Mouse (Mus musculus): ENCODE data around the gene Asrgl1. TPM values are rescaled to one million over a fixed set of nuclear protein-coding genes. Genes with fewer than 3 reads are reported as not detected.
A peak's percentile ranks its signal among the peaks of the same experiment; 100 is the strongest.

Gene Asrgl1
- polyA plus RNA-seq, 1 experiment from 2014 or later: 13.6 TPM

GRCm38 (mm10) chr19:9065621-9066561 is 69.5 kb downstream of the Asrgl1 start:
- Histone ChIP-seq H3K9ac (replicated peaks) (no peak overlapping the region), H3K27ac (peak overlapping the region; percentile 44; the same call in 1 of the 2 replicates), H3K36me3 (no peaks in the 10 kb centered on the region), H3K4me3 (replicated peaks) (no peak overlapping the region), H3K4me1 (replicated peaks) (peaks cover 20% of the 10 kb centered on the region), H3K27me3 (no peaks in the 10 kb centered on the region), H3K9me3 (no peaks in the 10 kb centered on the region), H3K4me2 (replicated peaks) (no peak overlapping the region)
- 68% methylated on average over 9 of the region's 9 CpGs for whole genome bisulfite sequencing
- peak; percentile 87 for ATAC-seq

- no peaks in the 10 kb centered on the region for H3K36me3 ChIP-seq
- H3K9ac ChIP-seq (replicated peaks): no peak overlapping the region
- WGBS: 88% methylated on average over 3 of the region's 3 CpGs
- no peak overlapping the region for H3K27ac ChIP-seq
- no peak overlapping the region for H3K4me2 ChIP-seq (replicated peaks)
- peaks cover 12% of the 10 kb centered on the region for H3K4me1 ChIP-seq (replicated peaks)
- no peaks in the 10 kb centered on the region for H3K27me3 ChIP-seq
- ATAC-seq: no peak
- H3K4me3 ChIP-seq (replicated peaks): no peak overlapping the region
- H3K9me3 ChIP-seq: no peaks in the 10 kb centered on the region
These were observed 71.6 kb downstream of the Asrgl1 start for GRCm38 (mm10) chr19:9063831-9064230.

GRCm38 (mm10) chr19:9062822-9063221 is 72.6 kb downstream of the Asrgl1 start:
- ATAC-seq: no peak
- no peak overlapping the region for H3K9ac ChIP-seq (replicated peaks)
- 89% methylated on average over 2 of the region's 2 CpGs for WGBS
- H3K4me3 ChIP-seq (replicated peaks): no peak overlapping the region
- no peak overlapping the region for H3K27ac ChIP-seq
- no peak overlapping the region for H3K4me2 ChIP-seq (replicated peaks)
- peaks cover 12% of the 10 kb centered on the region for H3K4me1 ChIP-seq (replicated peaks)
- H3K27me3 ChIP-seq: no peaks in the 10 kb centered on the region
- no peaks in the 10 kb centered on the region for H3K36me3 ChIP-seq
- H3K9me3 ChIP-seq: no peaks in the 10 kb centered on the region

GRCm38 (mm10) chr19:9061221-9061893 is 74.1 kb downstream of the Asrgl1 start:
- no peak for ATAC-seq
- no peak overlapping the region for H3K4me2 ChIP-seq (replicated peaks)
- no peaks in the 10 kb centered on the region for H3K27me3 ChIP-seq
- no peaks in the 10 kb centered on the region for H3K36me3 ChIP-seq
- H3K27ac ChIP-seq: no peak overlapping the region
- H3K4me1 ChIP-seq (replicated peaks): peaks cover 9% of the 10 kb centered on the region
- H3K9me3 ChIP-seq: no peaks in the 10 kb centered on the region
- 85% methylated on average over 8 of the region's 8 CpGs for WGBS
- H3K4me3 ChIP-seq (replicated peaks): no peak overlapping the region
- H3K9ac ChIP-seq (replicated peaks): no peak overlapping the region

GRCm38 (mm10) chr19:9060103-9060502 is 75.3 kb downstream of the Asrgl1 start:
- no peaks in the 10 kb centered on the region for H3K9me3 ChIP-seq
- no peak overlapping the region for H3K4me2 ChIP-seq (replicated peaks)
- H3K9ac ChIP-seq (replicated peaks): no peak overlapping the region
- no peak for ATAC-seq
- 77% methylated on average over 4 of the region's 4 CpGs for WGBS
- no peak overlapping the region for H3K27ac ChIP-seq
- no peak overlapping the region for H3K4me3 ChIP-seq (replicated peaks)
- H3K27me3 ChIP-seq: no peaks in the 10 kb centered on the region
- no peaks in the 10 kb centered on the region for H3K4me1 ChIP-seq (replicated peaks)
- H3K36me3 ChIP-seq: no peaks in the 10 kb centered on the region

Other genes with a start within 250 kb of the Asrgl1 start
- gene 1810009A15Rik, start 246.8 kb downstream of the Asrgl1 start, polyA plus RNA-seq (2015; fragmentation: Nextera tagmentation; extraction: Ambion mirVana): 56.1 and 70.3 TPM in 2 replicates
- gene Gm49416, start 246.7 kb downstream of the Asrgl1 start, polyA plus RNA-seq (2015; fragmentation: Nextera tagmentation; extraction: Ambion mirVana): 0.54 TPM in 1 of 2 replicates, not detected in the other
- 34.8 and 38.9 TPM in 2 replicates for gene Ints5, start 242.6 kb downstream of the Asrgl1 start, polyA plus RNA-seq (2015; fragmentation: Nextera tagmentation; extraction: Ambion mirVana)
- 96.8 and 99.8 TPM in 2 replicates for gene Ganab, start 237.6 kb downstream of the Asrgl1 start, polyA plus RNA-seq (2015; fragmentation: Nextera tagmentation; extraction: Ambion mirVana)
- gene B3gat3, start 215.3 kb downstream of the Asrgl1 start, polyA plus RNA-seq (2015; fragmentation: Nextera tagmentation; extraction: Ambion mirVana): 82.2 and 89.5 TPM in 2 replicates
- gene Rom1, start 206.3 kb downstream of the Asrgl1 start, polyA plus RNA-seq (2015; fragmentation: Nextera tagmentation; extraction: Ambion mirVana): 1.9 and 2.4 TPM in 2 replicates
- 8.7 and 9.2 TPM in 2 replicates for gene Eml3, start 206.1 kb downstream of the Asrgl1 start, polyA plus RNA-seq (2015; fragmentation: Nextera tagmentation; extraction: Ambion mirVana)
- 149 and 153 TPM in 2 replicates for gene Mta2, start 193.8 kb downstream of the Asrgl1 start, polyA plus RNA-seq (2015; fragmentation: Nextera tagmentation; extraction: Ambion mirVana)
- 32.4 and 32.6 TPM in 2 replicates for gene Tut1, start 181.8 kb downstream of the Asrgl1 start, polyA plus RNA-seq (2015; fragmentation: Nextera tagmentation; extraction: Ambion mirVana)
- 334 and 335 TPM in 2 replicates for gene Eef1g, start 168.6 kb downstream of the Asrgl1 start, polyA plus RNA-seq (2015; fragmentation: Nextera tagmentation; extraction: Ambion mirVana)
- 3.7 and 4.9 TPM in 2 replicates for gene Ahnak, start 146.4 kb downstream of the Asrgl1 start, polyA plus RNA-seq (2015; fragmentation: Nextera tagmentation; extraction: Ambion mirVana)
- not detected in 2 replicates for gene Scgb1a1, start 47.7 kb downstream of the Asrgl1 start, polyA plus RNA-seq (2015; fragmentation: Nextera tagmentation; extraction: Ambion mirVana)